Mouse (Mus musculus): ENCODE results near the gene Diras1. TPM values are rescaled to one million over a fixed set of nuclear protein-coding genes. Genes with fewer than 3 reads are reported as not detected.
A peak's percentile ranks its signal among the peaks of the same experiment; 100 is the strongest.
"Not testable (repeated sequence)": the region's sequence is repeated elsewhere in the genome, so short reads cannot be mapped to it uniquely, and the experiment has no call there.

The Diras1 gene
- polyA plus RNA-seq, 2 experiments = not detected

- Histone ChIP-seq H3K9me3 (ENCODE audit: control insufficient read depth, low read length) (no peaks in the 10 kb centered on the region), H3K4me1 (replicated peaks; ENCODE audit: control insufficient read depth in 2 of 2, insufficient read depth in 2 of 2, low read length in 1 of 2) (peaks cover 0 to 8% of the 10 kb centered on the region in 2 experiments; a peak in 2 of 4 replicates), H3K27ac (no peak overlapping the region), H3K27me3 (ENCODE audit: control insufficient read depth, insufficient read depth, low read length) (no peaks in the 10 kb centered on the region), H3K4me3 (ENCODE audit: insufficient read depth in 1 of 2, low read depth in 2 of 2, low read length in 2 of 2) (no peak overlapping the region), H3K9ac (replicated peaks) (no peak overlapping the region), H3K4me2 (ENCODE audit: low read depth) (no peak overlapping the region), H3K36me3 (replicated peaks; ENCODE audit: control insufficient read depth, insufficient read depth, low read depth) (no peaks in the 10 kb centered on the region)
- WGBS (ENCODE audit: insufficient replicate concordance) = 48% methylated on average over 4 of the region's 4 CpGs
- no peak for ATAC-seq (ENCODE audit: insufficient read depth)
- DNase-seq (ENCODE audit: low read depth in 3 of 3, low spot score in 3 of 3) = no peak
- TF ChIP-seq CTCF (IDR thresholded peaks at IDR 0.05; ENCODE audit: low read depth) = no peak
- TF ChIP-seq EP300 (IDR thresholded peaks at IDR 0.05; ENCODE audit: low read depth) = no peak
These were observed 37.2 kb upstream of the Diras1 start for GRCm38 (mm10) chr10:81062710-81063109.

GRCm38 (mm10) chr10:81059603-81060543 is 34.4 kb upstream of the Diras1 start, which contains the start of gene Sgta:
TSS of gene Sgta (minus strand) at chr10:81060181.
- under 1% methylated on average over 48 of the region's 48 CpGs for WGBS (ENCODE audit: insufficient replicate concordance)

GRCm38 (mm10) chr10:81058896-81059295 is 33.4 kb upstream of the Diras1 start:
- DNase-seq (ENCODE audit: low read depth in 3 of 3, low spot score in 3 of 3) (no peak), ATAC-seq (ENCODE audit: insufficient read depth) (no peak)

More at GRCm38 (mm10) chr10:81059603-81060543, 34.4 kb upstream of the Diras1 start, which contains the start of gene Sgta:
- DNase-seq (ENCODE audit: low read depth in 3 of 3, low spot score in 3 of 3) = peak; percentile 96 to 98 (median 97)
- H3K36me3 ChIP-seq (replicated peaks; ENCODE audit: control insufficient read depth, insufficient read depth, low read depth) = no peaks in the 10 kb centered on the region
- peak within 1 kb of the TSS; percentile 86 to 95 for H3K4me3 ChIP-seq (ENCODE audit: insufficient read depth in 1 of 2, low read depth in 2 of 2, low read length in 2 of 2)
- peaks cover 0 to 8% of the 10 kb centered on the region in 2 experiments; a peak in 2 of 4 replicates for H3K4me1 ChIP-seq (replicated peaks; ENCODE audit: control insufficient read depth in 2 of 2, insufficient read depth in 2 of 2, low read length in 1 of 2)
- no peak within 1 kb of the TSS for H3K27ac ChIP-seq
- no peak for TF ChIP-seq EP300 (IDR thresholded peaks at IDR 0.05; ENCODE audit: low read depth)
- TF ChIP-seq CTCF (IDR thresholded peaks at IDR 0.05; ENCODE audit: low read depth) = 0 out of 2 replicates have a peak, but pooled peaks have one; percentile 14
- peak within 1 kb of the TSS; percentile 65 for H3K9ac ChIP-seq (replicated peaks)
- ATAC-seq (ENCODE audit: insufficient read depth) = peak; percentile 84
- H3K27me3 ChIP-seq (ENCODE audit: control insufficient read depth, insufficient read depth, low read length) = no peaks in the 10 kb centered on the region
- H3K4me2 ChIP-seq (ENCODE audit: low read depth) = peak within 1 kb of the TSS; percentile 82
- no peaks in the 10 kb centered on the region for H3K9me3 ChIP-seq (ENCODE audit: control insufficient read depth, low read length)

GRCm38 (mm10) chr10:81057406-81058130 is 32.1 kb upstream of the Diras1 start:
- Histone ChIP-seq H3K27ac (no peak overlapping the region), H3K9ac (replicated peaks) (no peak overlapping the region), H3K9me3 (ENCODE audit: control insufficient read depth, low read length) (no peaks in the 10 kb centered on the region), H3K4me2 (ENCODE audit: low read depth) (no peak overlapping the region), H3K27me3 (ENCODE audit: control insufficient read depth, insufficient read depth, low read length) (no peaks in the 10 kb centered on the region), H3K4me3 (ENCODE audit: insufficient read depth in 1 of 2, low read depth in 2 of 2, low read length in 2 of 2) (no peak overlapping the region), H3K4me1 (replicated peaks; ENCODE audit: control insufficient read depth in 2 of 2, insufficient read depth in 2 of 2, low read length in 1 of 2) (peaks cover 0 to 8% of the 10 kb centered on the region in 2 experiments; a peak in 2 of 4 replicates), H3K36me3 (replicated peaks; ENCODE audit: control insufficient read depth, insufficient read depth, low read depth) (no peaks in the 10 kb centered on the region)
- DNase-seq (ENCODE audit: low read depth in 3 of 3, low spot score in 3 of 3) (no peak), ATAC-seq (ENCODE audit: insufficient read depth) (no peak)
- WGBS (ENCODE audit: insufficient replicate concordance) = 82% methylated on average over 23 of the region's 23 CpGs
- TF ChIP-seq CTCF (IDR thresholded peaks at IDR 0.05; ENCODE audit: low read depth) = no peak
- no peak for TF ChIP-seq EP300 (IDR thresholded peaks at IDR 0.05; ENCODE audit: low read depth)

More at GRCm38 (mm10) chr10:81058896-81059295, 33.4 kb upstream of the Diras1 start:
- Histone ChIP-seq H3K36me3 (replicated peaks; ENCODE audit: control insufficient read depth, insufficient read depth, low read depth) (no peaks in the 10 kb centered on the region), H3K27ac (no peak overlapping the region), H3K27me3 (ENCODE audit: control insufficient read depth, insufficient read depth, low read length) (no peaks in the 10 kb centered on the region), H3K9me3 (ENCODE audit: control insufficient read depth, low read length) (no peaks in the 10 kb centered on the region), H3K9ac (replicated peaks) (peak overlapping the region; percentile 65; the same call in 1 of the 2 replicates), H3K4me3 (ENCODE audit: insufficient read depth in 1 of 2, low read depth in 2 of 2, low read length in 2 of 2) (peak overlapping the region; percentile 86 to 95), H3K4me1 (replicated peaks; ENCODE audit: control insufficient read depth in 2 of 2, insufficient read depth in 2 of 2, low read length in 1 of 2) (peaks cover 0 to 8% of the 10 kb centered on the region in 2 experiments; a peak in 2 of 4 replicates), H3K4me2 (ENCODE audit: low read depth) (peak overlapping the region; percentile 82)
- TF ChIP-seq EP300 (IDR thresholded peaks at IDR 0.05; ENCODE audit: low read depth) (no peak), CTCF (IDR thresholded peaks at IDR 0.05; ENCODE audit: low read depth) (no peak)
- WGBS (ENCODE audit: insufficient replicate concordance) = 77% methylated on average over 6 of the region's 6 CpGs

- ATAC-seq (ENCODE audit: insufficient read depth); DNase-seq (ENCODE audit: low read depth in 3 of 3, low spot score in 3 of 3); H3K27ac ChIP-seq; H3K9me3 ChIP-seq (ENCODE audit: control insufficient read depth, low read length); H3K9ac ChIP-seq (replicated peaks); H3K4me2 ChIP-seq (ENCODE audit: low read depth); H3K27me3 ChIP-seq (ENCODE audit: control insufficient read depth, insufficient read depth, low read length); H3K36me3 ChIP-seq (replicated peaks; ENCODE audit: control insufficient read depth, insufficient read depth, low read depth); H3K4me3 ChIP-seq (ENCODE audit: insufficient read depth in 1 of 2, low read depth in 2 of 2, low read length in 2 of 2): not testable (repeated sequence)
- H3K4me1 ChIP-seq (replicated peaks; ENCODE audit: control insufficient read depth in 2 of 2, insufficient read depth in 2 of 2, low read length in 1 of 2) = peaks cover 0 to 12% of the 10 kb centered on the region in 2 experiments; a peak in 3 of 4 replicates
- 58% methylated on average over 11 of the region's 11 CpGs for WGBS (ENCODE audit: insufficient replicate concordance)
These were observed 30.4 kb upstream of the Diras1 start for GRCm38 (mm10) chr10:81055802-81056340.
